Comparison of ENCODE assay signal across 14 mouse cellular contexts in the genomic region with DNA sequence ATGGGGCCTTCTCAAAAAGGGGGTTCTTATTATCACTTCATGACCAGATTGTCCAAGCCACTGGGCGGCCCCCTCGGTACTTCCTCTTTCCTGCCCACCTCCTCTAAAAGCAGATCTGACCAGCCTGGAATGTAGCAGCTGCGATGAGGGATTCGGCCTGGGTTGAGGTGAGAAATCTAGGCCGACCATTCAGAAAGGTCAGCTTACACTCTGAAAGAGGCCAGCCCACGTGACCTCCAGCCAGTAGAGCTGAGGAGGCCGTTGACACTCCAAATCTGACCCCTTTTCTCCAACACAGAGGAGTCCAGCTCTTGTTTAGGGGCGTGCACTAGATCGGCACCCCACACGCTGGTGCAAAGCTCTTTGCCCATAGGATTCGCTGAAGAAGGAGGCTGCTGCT. TPM values are rescaled to one million over a fixed set of nuclear protein-coding genes. Genes with fewer than 3 reads are reported as not detected.
DNase-seq lines count a peak whose midpoint lies in the region; ATAC-seq and TF ChIP-seq lines count a peak whose summit lies in the region.
"Had no signal": no experiment of that assay in that cellular context is flagged by ENCODE, and none has a peak within 500 bp of the region (broad histone marks: within the 10 kb centered on the region; RNA-seq: fewer than 3 reads in every experiment).

No protein-coding gene starts in this region.

- H3K27ac ChIP-seq in lung, postnatal 0 days (ENCODE audit: low read length), result no peak overlapping the region
- H3K27ac ChIP-seq in embryonic facial prominence, embryonic 15.5 days (replicated peaks), result no peak overlapping the region; the same call in 1 of the 2 replicates
- 0 out of 2 replicates have a peak overlapping the region, but pooled peaks have one; percentile 18 for H3K27ac ChIP-seq in neural tube, embryonic 15.5 days (replicated peaks)
- H3K27ac ChIP-seq: liver, embryonic 13.5 days had no signal

- H3K4me3 ChIP-seq in lung, postnatal 0 days (ENCODE audit: low read depth, low read length), result no peak overlapping the region
- no peak overlapping the region for H3K4me3 ChIP-seq in lung, adult 2 months (replicated peaks; ENCODE audit: extremely low read depth, low read depth, low read length)
- H3K4me3 ChIP-seq in embryonic facial prominence, embryonic 15.5 days (replicated peaks), result no peak overlapping the region
- H3K4me3 ChIP-seq in neural tube, embryonic 15.5 days (replicated peaks), result no peak overlapping the region
- H3K4me3 ChIP-seq: erythroblast, embryonic 14.5 days; liver, embryonic 13.5 days had no signal

- TF ChIP-seq EP300 in lung, postnatal 0 days (IDR thresholded peaks at IDR 0.05), result 0 out of 2 replicates have a peak, but pooled peaks have one; percentile 1

- H3K36me3 ChIP-seq in lung, postnatal 0 days (ENCODE audit: insufficient read depth, low read length), result no peaks in the 10 kb centered on the region
- H3K36me3 ChIP-seq in embryonic facial prominence, embryonic 15.5 days, result no peaks in the 10 kb centered on the region
- H3K36me3 ChIP-seq in neural tube, embryonic 15.5 days, result no peaks in the 10 kb centered on the region
- H3K36me3 ChIP-seq: liver, embryonic 13.5 days had no signal

- H3K9ac ChIP-seq in lung, postnatal 0 days (replicated peaks; ENCODE audit: low read depth), result no peak overlapping the region
- H3K9ac ChIP-seq in embryonic facial prominence, embryonic 15.5 days, result no peak overlapping the region
- no peak overlapping the region for H3K9ac ChIP-seq in neural tube, embryonic 15.5 days (replicated peaks)
- H3K9ac ChIP-seq: liver, embryonic 13.5 days had no signal

- intact Hi-C loops in heart, postnatal 14 days (cut with DNase I), result no loop called here

- peak; percentile 81 for DNase-seq in heart, adult 11 months
- DNase-seq in heart, postnatal 14 days, result no peak
- no peak for DNase-seq in lung, postnatal 0 days (ENCODE audit: low spot score)
- no peak for DNase-seq in lung, adult 2 months
- DNase-seq in ovary, postnatal 10 days (ENCODE audit: low spot score), result no peak
- DNase-seq in ovary, adult 18-20 months (ENCODE audit: low spot score), result no peak
- DNase-seq: adrenal gland, postnatal 25 days; cerebellum, adult 18-20 months; layer of hippocampus, postnatal 36 days; liver, embryonic 13.5 days had no signal

- H3K4me1 ChIP-seq in lung, postnatal 0 days (ENCODE audit: insufficient read depth, low read depth, low read length), result peaks cover 5% of the 10 kb centered on the region; the same call in 1 of the 2 replicates
- peaks cover 17% of the 10 kb centered on the region for H3K4me1 ChIP-seq in lung, adult 2 months (ENCODE audit: control insufficient read depth, insufficient read depth, low read length)
- H3K4me1 ChIP-seq in embryonic facial prominence, embryonic 15.5 days, result peaks cover 15% of the 10 kb centered on the region
- peaks cover 14% of the 10 kb centered on the region for H3K4me1 ChIP-seq in neural tube, embryonic 15.5 days

- H3K27me3 ChIP-seq in lung, postnatal 0 days (replicated peaks; ENCODE audit: insufficient read depth, low read length), result no peaks in the 10 kb centered on the region
- H3K27me3 ChIP-seq in embryonic facial prominence, embryonic 15.5 days, result no peaks in the 10 kb centered on the region
- H3K27me3 ChIP-seq in neural tube, embryonic 15.5 days (replicated peaks), result no peaks in the 10 kb centered on the region

- TF ChIP-seq CTCF in lung, postnatal 0 days (IDR thresholded peaks at IDR 0.05), result no peak
- no peak for TF ChIP-seq CTCF in lung, adult 2 months (IDR thresholded peaks at IDR 0.05; ENCODE audit: insufficient read depth, low read length)

- TF ChIP-seq POLR2A in lung, adult 2 months (IDR thresholded peaks at IDR 0.05; ENCODE audit: borderline replicate concordance, extremely low read depth, low read depth, low read length), result no peak

- ATAC-seq in lung, postnatal 0 days, result no peak
- ATAC-seq in embryonic facial prominence, embryonic 15.5 days (ENCODE audit: insufficient number of reproducible peaks, low FRiP score, low TSS enrichment, low read depth), result peak; percentile 17; the same call in 1 of the 2 replicates
- ATAC-seq in neural tube, embryonic 15.5 days (ENCODE audit: low FRiP score), result no peak
- ATAC-seq: midbrain, embryonic 16.5 days had no signal

- 39% methylated on average over 11 of the region's 11 CpGs for WGBS in lung, postnatal 0 days
- 57% methylated on average over 11 of the region's 11 CpGs for WGBS in lung, adult 2 months
- 58% methylated on average over 11 of the region's 11 CpGs for WGBS in embryonic facial prominence, embryonic 15.5 days
- WGBS in neural tube, embryonic 15.5 days, result 73% methylated on average over 11 of the region's 11 CpGs

- H3K9me3 ChIP-seq in lung, postnatal 0 days (ENCODE audit: low read length), result no peaks in the 10 kb centered on the region
- no peaks in the 10 kb centered on the region for H3K9me3 ChIP-seq in embryonic facial prominence, embryonic 15.5 days (replicated peaks)
- H3K9me3 ChIP-seq in neural tube, embryonic 15.5 days (replicated peaks), result no peaks in the 10 kb centered on the region
- H3K9me3 ChIP-seq: liver, embryonic 13.5 days had no signal

- H3K4me2 ChIP-seq in lung, postnatal 0 days (replicated peaks; ENCODE audit: low read depth, low read length), result no peak overlapping the region
- no peak overlapping the region for H3K4me2 ChIP-seq in embryonic facial prominence, embryonic 15.5 days (replicated peaks)
- no peak overlapping the region for H3K4me2 ChIP-seq in neural tube, embryonic 15.5 days
- H3K4me2 ChIP-seq: liver, embryonic 13.5 days had no signal

RNA-seq across cellular contexts. Expression of a gene that starts 37.9 kb away (rescaled TPM):
- total RNA-seq in heart, postnatal 14 days (2021), result 10 to 100 TPM; 32.9 to 38.7 TPM
- polyA plus RNA-seq in lung, postnatal 0 days (2015; fragmentation: Nextera tagmentation; extraction: Ambion mirVana), result 126 and 138 TPM in 2 replicates
- 65.0 and 66.0 TPM in 2 replicates for polyA plus RNA-seq in lung, adult 2 months (2012; rRNA removed)
- polyA plus RNA-seq in embryonic facial prominence, embryonic 15.5 days (2015; fragmentation: Nextera tagmentation; extraction: Ambion mirVana), result 138 and 155 TPM in 2 replicates
- polyA plus RNA-seq in neural tube, embryonic 15.5 days (2015; fragmentation: Nextera tagmentation; extraction: Ambion mirVana), result 121 and 123 TPM in 2 replicates

RNA-seq across cellular contexts. Expression of a gene that starts 44.7 kb away (rescaled TPM):
- total RNA-seq in heart, postnatal 14 days (2021), result 10 to 100 TPM; 90.2 to 99.0 TPM
- polyA plus RNA-seq in lung, postnatal 0 days (2015; fragmentation: Nextera tagmentation; extraction: Ambion mirVana), result 25.8 and 26.0 TPM in 2 replicates
- polyA plus RNA-seq in lung, adult 2 months (2012; rRNA removed), result 120 and 133 TPM in 2 replicates
- 12.6 and 13.0 TPM in 2 replicates for polyA plus RNA-seq in embryonic facial prominence, embryonic 15.5 days (2015; fragmentation: Nextera tagmentation; extraction: Ambion mirVana)
- 20.9 and 21.4 TPM in 2 replicates for polyA plus RNA-seq in neural tube, embryonic 15.5 days (2015; fragmentation: Nextera tagmentation; extraction: Ambion mirVana)
